Mouse (Mus musculus) kidney, adult 2 months (tissue): ENCODE measurements at regions not wholly inside any gene's neighbourhood (a gene's known extent, or its start where the extent isn't known, plus 50 kb on each side); places are given as distances from the start of the nearest gene placed in this dataset.

Experiments used
- CTCF ChIP-seq: fragments of 200-500 bp; conservative IDR thresholded peaks from 2 replicates; pipeline ENCODE4 v1.5.1; 2011; ENCODE audit warnings: low read depth, mild to moderate bottlenecking, control low read depth, low read length, moderate library complexity, mixed read lengths; ENCODE audit not compliant: insufficient read depth, insufficient read length
- POLR2A ChIP-seq: fragments of 200-500 bp; IDR thresholded peaks from one replicate; pipeline ENCODE4 v1.6.1; 2011; ENCODE audit warnings: low read depth, low read length, control low read depth

- TF ChIP-seq CTCF (no peak), POLR2A (no peak)
Observed at GRCm38 (mm10) chr2:50737706-50738105, 411.2 kb downstream of the Rnd3 start.
